Mouse (Mus musculus): ENCODE results near the gene C2. TPM values are rescaled to one million over a fixed set of nuclear protein-coding genes. Genes with fewer than 3 reads are reported as not detected.

The C2 gene
- total and polyA plus RNA-seq, 2 experiments from 2014 or later: 2.9 to 4.5 TPM

DNA sequence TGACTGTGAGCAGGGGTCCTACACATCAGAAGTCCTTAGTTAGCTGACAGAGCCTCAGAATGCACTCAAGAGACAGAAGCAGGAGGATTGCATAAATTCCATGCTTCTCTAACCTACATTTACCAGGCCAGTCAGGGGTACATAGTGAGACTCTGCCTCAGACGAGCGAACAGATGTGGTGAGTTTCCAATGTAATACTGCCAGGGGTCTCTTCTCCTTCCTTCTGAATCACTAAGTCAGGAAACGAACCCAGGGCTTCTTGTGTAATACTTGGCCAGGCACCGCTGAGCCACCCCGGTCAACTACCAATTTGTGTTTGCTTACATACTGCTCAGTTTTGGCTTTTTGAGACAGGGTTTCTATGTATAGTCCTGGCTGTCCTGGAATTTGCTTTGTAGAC lies 10.1 kb downstream of the C2 start:
- Histone ChIP-seq H3K4me3 (ENCODE audit: low read depth, low read length) (no peak overlapping the region), H3K36me3 (replicated peaks; ENCODE audit: control insufficient read depth, insufficient read depth, low read length) (no peaks in the 10 kb centered on the region), H3K9me3 (replicated peaks; ENCODE audit: control insufficient read depth, low read length) (no peaks in the 10 kb centered on the region), H3K27ac (ENCODE audit: low read depth) (no peak overlapping the region), H3K9ac (replicated peaks; ENCODE audit: low read depth, low read length) (no peak overlapping the region), H3K4me1 (ENCODE audit: control insufficient read depth, insufficient read depth) (no peaks in the 10 kb centered on the region), H3K4me2 (ENCODE audit: low read depth, low read length) (no peak overlapping the region), H3K27me3 (ENCODE audit: control insufficient read depth, insufficient read depth, low read length) (no peaks in the 10 kb centered on the region)
- ATAC-seq (ENCODE audit: insufficient read depth, low read depth) (no peak), DNase-seq (ENCODE audit: low spot score) (no peak)
- no peak for TF ChIP-seq EP300 (IDR thresholded peaks at IDR 0.05; ENCODE audit: low read depth)
- no peak for TF ChIP-seq CTCF (IDR thresholded peaks at IDR 0.05; ENCODE audit: low read depth)
- 85% methylated on average over 5 of the region's 5 CpGs for WGBS

GRCm38 (mm10) chr17:34885615-34886014 lies 12.4 kb downstream of the C2 start:
- Histone ChIP-seq H3K27ac (ENCODE audit: low read depth) (no peak overlapping the region), H3K4me3 (ENCODE audit: low read depth, low read length) (no peak overlapping the region), H3K27me3 (ENCODE audit: control insufficient read depth, insufficient read depth, low read length) (no peaks in the 10 kb centered on the region), H3K4me2 (ENCODE audit: low read depth, low read length) (no peak overlapping the region), H3K9me3 (replicated peaks; ENCODE audit: control insufficient read depth, low read length) (no peaks in the 10 kb centered on the region), H3K9ac (replicated peaks; ENCODE audit: low read depth, low read length) (no peak overlapping the region), H3K36me3 (replicated peaks; ENCODE audit: control insufficient read depth, insufficient read depth, low read length) (no peaks in the 10 kb centered on the region), H3K4me1 (ENCODE audit: control insufficient read depth, insufficient read depth) (no peaks in the 10 kb centered on the region)
- ATAC-seq (ENCODE audit: insufficient read depth, low read depth) (no peak), DNase-seq (ENCODE audit: low spot score) (no peak)
- TF ChIP-seq EP300 (IDR thresholded peaks at IDR 0.05; ENCODE audit: low read depth) (no peak), CTCF (IDR thresholded peaks at IDR 0.05; ENCODE audit: low read depth) (no peak)
- WGBS: 53% methylated on average over 3 of the region's 3 CpGs

GRCm38 (mm10) chr17:34884704-34885103 lies 13.4 kb downstream of the C2 start:
- WGBS: 82% methylated on average over 6 of the region's 6 CpGs
- ATAC-seq (ENCODE audit: insufficient read depth, low read depth): no peak
- H3K4me2 ChIP-seq (ENCODE audit: low read depth, low read length): no peak overlapping the region

GRCm38 (mm10) chr17:34883332-34883731 lies 14.7 kb downstream of the C2 start:
- no peaks in the 10 kb centered on the region for H3K36me3 ChIP-seq (replicated peaks; ENCODE audit: control insufficient read depth, insufficient read depth, low read length)
- H3K4me3 ChIP-seq (ENCODE audit: low read depth, low read length): no peak overlapping the region
- no peak for ATAC-seq (ENCODE audit: insufficient read depth, low read depth)
- no peaks in the 10 kb centered on the region for H3K27me3 ChIP-seq (ENCODE audit: control insufficient read depth, insufficient read depth, low read length)
- no peak overlapping the region for H3K9ac ChIP-seq (replicated peaks; ENCODE audit: low read depth, low read length)
- H3K27ac ChIP-seq (ENCODE audit: low read depth): no peak overlapping the region
- H3K4me1 ChIP-seq (ENCODE audit: control insufficient read depth, insufficient read depth): no peaks in the 10 kb centered on the region
- no peak for DNase-seq (ENCODE audit: low spot score)
- no peak overlapping the region for H3K4me2 ChIP-seq (ENCODE audit: low read depth, low read length)
- no peaks in the 10 kb centered on the region for H3K9me3 ChIP-seq (replicated peaks; ENCODE audit: control insufficient read depth, low read length)
- 60% methylated on average over 3 of the region's 3 CpGs for WGBS
- no peak for TF ChIP-seq CTCF (IDR thresholded peaks at IDR 0.05; ENCODE audit: low read depth)
- no peak for TF ChIP-seq EP300 (IDR thresholded peaks at IDR 0.05; ENCODE audit: low read depth)

More at GRCm38 (mm10) chr17:34884704-34885103, 13.4 kb downstream of the C2 start:
- TF ChIP-seq CTCF (IDR thresholded peaks at IDR 0.05; ENCODE audit: low read depth): no peak
- TF ChIP-seq EP300 (IDR thresholded peaks at IDR 0.05; ENCODE audit: low read depth): no peak
- Histone ChIP-seq H3K4me3 (ENCODE audit: low read depth, low read length) (no peak overlapping the region), H3K9me3 (replicated peaks; ENCODE audit: control insufficient read depth, low read length) (no peaks in the 10 kb centered on the region), H3K27ac (ENCODE audit: low read depth) (no peak overlapping the region), H3K36me3 (replicated peaks; ENCODE audit: control insufficient read depth, insufficient read depth, low read length) (no peaks in the 10 kb centered on the region), H3K27me3 (ENCODE audit: control insufficient read depth, insufficient read depth, low read length) (no peaks in the 10 kb centered on the region), H3K4me1 (ENCODE audit: control insufficient read depth, insufficient read depth) (no peaks in the 10 kb centered on the region), H3K9ac (replicated peaks; ENCODE audit: low read depth, low read length) (no peak overlapping the region)
- DNase-seq (ENCODE audit: low spot score): no peak

GRCm38 (mm10) chr17:34881683-34882310 lies 16.3 kb downstream of the C2 start, which contains the start of gene Gm20547:
Gene Gm20547 (minus strand): TSS chr17:34882042.
- ATAC-seq (ENCODE audit: insufficient read depth, low read depth) (no peak), DNase-seq (ENCODE audit: low spot score) (no peak)
- H3K9me3 ChIP-seq (replicated peaks; ENCODE audit: control insufficient read depth, low read length): no peaks in the 10 kb centered on the region
- H3K27ac ChIP-seq (ENCODE audit: low read depth): no peak within 1 kb of the TSS
- H3K4me2 ChIP-seq (ENCODE audit: low read depth, low read length): peak within 1 kb of the TSS; percentile 38
- H3K36me3 ChIP-seq (replicated peaks; ENCODE audit: control insufficient read depth, insufficient read depth, low read length): no peaks in the 10 kb centered on the region
- no peaks in the 10 kb centered on the region for H3K4me1 ChIP-seq (ENCODE audit: control insufficient read depth, insufficient read depth)
- 12% methylated on average over 15 of the region's 15 CpGs for WGBS
- no peak within 1 kb of the TSS for H3K4me3 ChIP-seq (ENCODE audit: low read depth, low read length)
- no peaks in the 10 kb centered on the region for H3K27me3 ChIP-seq (ENCODE audit: control insufficient read depth, insufficient read depth, low read length)
- no peak within 1 kb of the TSS for H3K9ac ChIP-seq (replicated peaks; ENCODE audit: low read depth, low read length)
- no peak for TF ChIP-seq CTCF (IDR thresholded peaks at IDR 0.05; ENCODE audit: low read depth)
- no peak for TF ChIP-seq EP300 (IDR thresholded peaks at IDR 0.05; ENCODE audit: low read depth)

GRCm38 (mm10) chr17:34881166-34881565 lies 16.9 kb downstream of the C2 start:
- no peaks in the 10 kb centered on the region for H3K4me1 ChIP-seq (ENCODE audit: control insufficient read depth, insufficient read depth)
- no peak for TF ChIP-seq CTCF (IDR thresholded peaks at IDR 0.05; ENCODE audit: low read depth)
- TF ChIP-seq EP300 (IDR thresholded peaks at IDR 0.05; ENCODE audit: low read depth): no peak
- ATAC-seq (ENCODE audit: insufficient read depth, low read depth) (no peak), DNase-seq (ENCODE audit: low spot score) (no peak)
- H3K36me3 ChIP-seq (replicated peaks; ENCODE audit: control insufficient read depth, insufficient read depth, low read length): no peaks in the 10 kb centered on the region
- H3K27ac ChIP-seq (ENCODE audit: low read depth): no peak overlapping the region
- no peak overlapping the region for H3K4me3 ChIP-seq (ENCODE audit: low read depth, low read length)
- H3K9ac ChIP-seq (replicated peaks; ENCODE audit: low read depth, low read length): no peak overlapping the region
- no peaks in the 10 kb centered on the region for H3K9me3 ChIP-seq (replicated peaks; ENCODE audit: control insufficient read depth, low read length)
- no peak overlapping the region for H3K4me2 ChIP-seq (ENCODE audit: low read depth, low read length)
- no peaks in the 10 kb centered on the region for H3K27me3 ChIP-seq (ENCODE audit: control insufficient read depth, insufficient read depth, low read length)

Data from heart, postnatal 0 days (tissue).